Mouse (Mus musculus): ENCODE results near the gene I830077J02Rik.

GRCm38 (mm10) chr3:105877919-105878318 lies 54.5 kb downstream of the I830077J02Rik start:
- TF ChIP-seq CTCF (IDR thresholded peaks at IDR 0.05; ENCODE audit: control insufficient read depth, insufficient read depth, insufficient read length), result no peak
- TF ChIP-seq MAX (IDR thresholded peaks at IDR 0.05), result no peak
- TF ChIP-seq USF1 (IDR thresholded peaks at IDR 0.05; ENCODE audit: low read depth), result no peak
- no peak for TF ChIP-seq MYOG (IDR thresholded peaks at IDR 0.05; ENCODE audit: control insufficient read depth, extremely low read depth, insufficient read length)
- no peak for TF ChIP-seq CEBPB (IDR thresholded peaks at IDR 0.05; ENCODE audit: low read depth)
- no peak for TF ChIP-seq FOSL1 (IDR thresholded peaks at IDR 0.05; ENCODE audit: insufficient read depth, low read length, poor library complexity, severe bottlenecking)
